Mouse (Mus musculus): ENCODE measurements around the gene Pfn3. TPM values are rescaled to one million over a fixed set of nuclear protein-coding genes. Genes with fewer than 3 reads are reported as not detected.
A peak's percentile ranks its signal among the peaks of the same experiment; 100 is the strongest.

The Pfn3 gene
- polyA plus RNA-seq, 1 experiment from 2014 or later = 0.70 TPM

- Histone ChIP-seq H3K4me2 (ENCODE audit: low read depth, low read length) (peak overlapping the region; percentile 53), H3K4me3 (ENCODE audit: low read depth, low read length) (peak overlapping the region; percentile 23), H3K36me3 (ENCODE audit: control insufficient read depth, insufficient read depth, low read length) (no peaks in the 10 kb centered on the region), H3K9me3 (ENCODE audit: control insufficient read depth, low read length) (no peaks in the 10 kb centered on the region), H3K27ac (replicated peaks; ENCODE audit: low read depth, low read length) (no peak overlapping the region), H3K4me1 (ENCODE audit: control insufficient read depth, insufficient read depth, low read length) (no peaks in the 10 kb centered on the region), H3K9ac (ENCODE audit: low read depth, low read length) (0 out of 2 replicates have a peak overlapping the region, but pooled peaks have one; percentile 43), H3K27me3 (replicated peaks; ENCODE audit: control insufficient read depth, insufficient read depth, low read length) (peaks cover 35% of the 10 kb centered on the region)
- 37% methylated on average over 45 of the region's 51 CpGs for WGBS
- ATAC-seq (ENCODE audit: low read depth) = no peak
- no peak for DNase-seq (ENCODE audit: low spot score)
These were observed 5.2 kb upstream of the Pfn3 start for GRCm38 (mm10) chr13:55420018-55420932.

- no peak overlapping the region for H3K4me2 ChIP-seq (ENCODE audit: low read depth, low read length)
- H3K9ac ChIP-seq (ENCODE audit: low read depth, low read length) = no peak overlapping the region
- no peak overlapping the region for H3K27ac ChIP-seq (replicated peaks; ENCODE audit: low read depth, low read length)
- WGBS = 78% methylated on average over 5 of the region's 5 CpGs
- peaks cover 37% of the 10 kb centered on the region for H3K27me3 ChIP-seq (replicated peaks; ENCODE audit: control insufficient read depth, insufficient read depth, low read length)
- H3K9me3 ChIP-seq (ENCODE audit: control insufficient read depth, low read length) = no peaks in the 10 kb centered on the region
- no peaks in the 10 kb centered on the region for H3K36me3 ChIP-seq (ENCODE audit: control insufficient read depth, insufficient read depth, low read length)
- DNase-seq (ENCODE audit: low spot score) = peak; percentile 4
- no peaks in the 10 kb centered on the region for H3K4me1 ChIP-seq (ENCODE audit: control insufficient read depth, insufficient read depth, low read length)
- ATAC-seq (ENCODE audit: low read depth) = no peak
- no peak overlapping the region for H3K4me3 ChIP-seq (ENCODE audit: low read depth, low read length)
These were observed 4.1 kb upstream of the Pfn3 start for GRCm38 (mm10) chr13:55419142-55419541.

GRCm38 (mm10) chr13:55418004-55418403, 3.0 kb upstream of the Pfn3 start:
- ATAC-seq (ENCODE audit: low read depth) (peak; percentile 81), DNase-seq (ENCODE audit: low spot score) (peak; percentile 77)
- Histone ChIP-seq H3K9me3 (ENCODE audit: control insufficient read depth, low read length) (no peaks in the 10 kb centered on the region), H3K4me2 (ENCODE audit: low read depth, low read length) (no peak overlapping the region), H3K27me3 (replicated peaks; ENCODE audit: control insufficient read depth, insufficient read depth, low read length) (peaks cover 39% of the 10 kb centered on the region), H3K9ac (ENCODE audit: low read depth, low read length) (no peak overlapping the region), H3K4me1 (ENCODE audit: control insufficient read depth, insufficient read depth, low read length) (no peaks in the 10 kb centered on the region), H3K36me3 (ENCODE audit: control insufficient read depth, insufficient read depth, low read length) (no peaks in the 10 kb centered on the region), H3K27ac (replicated peaks; ENCODE audit: low read depth, low read length) (no peak overlapping the region), H3K4me3 (ENCODE audit: low read depth, low read length) (no peak overlapping the region)
- 14% methylated on average over 12 of the region's 12 CpGs for WGBS

- H3K36me3 ChIP-seq (ENCODE audit: control insufficient read depth, insufficient read depth, low read length) = no peaks in the 10 kb centered on the region
- no peak overlapping the region for H3K4me3 ChIP-seq (ENCODE audit: low read depth, low read length)
- H3K27ac ChIP-seq (replicated peaks; ENCODE audit: low read depth, low read length) = no peak overlapping the region
- 82% methylated on average over 12 of the region's 12 CpGs for WGBS
- no peaks in the 10 kb centered on the region for H3K4me1 ChIP-seq (ENCODE audit: control insufficient read depth, insufficient read depth, low read length)
- peaks cover 6% of the 10 kb centered on the region for H3K27me3 ChIP-seq (replicated peaks; ENCODE audit: control insufficient read depth, insufficient read depth, low read length)
- no peaks in the 10 kb centered on the region for H3K9me3 ChIP-seq (ENCODE audit: control insufficient read depth, low read length)
- no peak overlapping the region for H3K4me2 ChIP-seq (ENCODE audit: low read depth, low read length)
- ATAC-seq (ENCODE audit: low read depth) = no peak
- no peak overlapping the region for H3K9ac ChIP-seq (ENCODE audit: low read depth, low read length)
- no peak for DNase-seq (ENCODE audit: low spot score)
These were observed 1.7 kb downstream of the Pfn3 start for GRCm38 (mm10) chr13:55413333-55413732.

GRCm38 (mm10) chr13:55412643-55413307, 2.3 kb downstream of the Pfn3 start:
- H3K9me3 ChIP-seq (ENCODE audit: control insufficient read depth, low read length) = no peaks in the 10 kb centered on the region
- no peak overlapping the region for H3K27ac ChIP-seq (replicated peaks; ENCODE audit: low read depth, low read length)
- no peaks in the 10 kb centered on the region for H3K36me3 ChIP-seq (ENCODE audit: control insufficient read depth, insufficient read depth, low read length)
- ATAC-seq (ENCODE audit: low read depth) = no peak
- no peak overlapping the region for H3K4me3 ChIP-seq (ENCODE audit: low read depth, low read length)
- H3K27me3 ChIP-seq (replicated peaks; ENCODE audit: control insufficient read depth, insufficient read depth, low read length) = 0 out of 2 replicates have a peak, but pooled peaks cover 3% of the 10 kb centered on the region
- H3K9ac ChIP-seq (ENCODE audit: low read depth, low read length) = no peak overlapping the region
- no peaks in the 10 kb centered on the region for H3K4me1 ChIP-seq (ENCODE audit: control insufficient read depth, insufficient read depth, low read length)
- no peak overlapping the region for H3K4me2 ChIP-seq (ENCODE audit: low read depth, low read length)
- DNase-seq (ENCODE audit: low spot score) = no peak
- 85% methylated on average over 13 of the region's 13 CpGs for WGBS

GRCm38 (mm10) chr13:55411826-55412225, 3.2 kb downstream of the Pfn3 start:
- Histone ChIP-seq H3K27ac (replicated peaks; ENCODE audit: low read depth, low read length) (no peak overlapping the region), H3K9ac (ENCODE audit: low read depth, low read length) (no peak overlapping the region), H3K4me1 (ENCODE audit: control insufficient read depth, insufficient read depth, low read length) (no peaks in the 10 kb centered on the region), H3K27me3 (replicated peaks; ENCODE audit: control insufficient read depth, insufficient read depth, low read length) (0 out of 2 replicates have a peak, but pooled peaks cover 3% of the 10 kb centered on the region), H3K9me3 (ENCODE audit: control insufficient read depth, low read length) (no peaks in the 10 kb centered on the region), H3K4me3 (ENCODE audit: low read depth, low read length) (no peak overlapping the region), H3K4me2 (ENCODE audit: low read depth, low read length) (no peak overlapping the region), H3K36me3 (ENCODE audit: control insufficient read depth, insufficient read depth, low read length) (no peaks in the 10 kb centered on the region)
- no peak for ATAC-seq (ENCODE audit: low read depth)
- no peak for DNase-seq (ENCODE audit: low spot score)
- 79% methylated on average over 7 of the region's 7 CpGs for WGBS

- Histone ChIP-seq H3K4me2 (ENCODE audit: low read depth, low read length) (no peak overlapping the region), H3K4me1 (ENCODE audit: control insufficient read depth, insufficient read depth, low read length) (no peaks in the 10 kb centered on the region), H3K4me3 (ENCODE audit: low read depth, low read length) (no peak overlapping the region), H3K36me3 (ENCODE audit: control insufficient read depth, insufficient read depth, low read length) (no peaks in the 10 kb centered on the region), H3K27me3 (replicated peaks; ENCODE audit: control insufficient read depth, insufficient read depth, low read length) (no peaks in the 10 kb centered on the region), H3K9me3 (ENCODE audit: control insufficient read depth, low read length) (no peaks in the 10 kb centered on the region), H3K9ac (ENCODE audit: low read depth, low read length) (no peak overlapping the region), H3K27ac (replicated peaks; ENCODE audit: low read depth, low read length) (no peak overlapping the region)
- ATAC-seq (ENCODE audit: low read depth) (no peak), DNase-seq (ENCODE audit: low spot score) (no peak)
- WGBS = 83% methylated on average over 19 of the region's 19 CpGs
These were observed 6.4 kb downstream of the Pfn3 start for GRCm38 (mm10) chr13:55408546-55409120.

GRCm38 (mm10) chr13:55407341-55407740, 7.7 kb downstream of the Pfn3 start:
- H3K9ac ChIP-seq (ENCODE audit: low read depth, low read length) = no peak overlapping the region
- H3K4me1 ChIP-seq (ENCODE audit: control insufficient read depth, insufficient read depth, low read length) = no peaks in the 10 kb centered on the region
- H3K27ac ChIP-seq (replicated peaks; ENCODE audit: low read depth, low read length) = no peak overlapping the region
- H3K27me3 ChIP-seq (replicated peaks; ENCODE audit: control insufficient read depth, insufficient read depth, low read length) = no peaks in the 10 kb centered on the region
- no peak overlapping the region for H3K4me2 ChIP-seq (ENCODE audit: low read depth, low read length)
- DNase-seq (ENCODE audit: low spot score) (no peak), ATAC-seq (ENCODE audit: low read depth) (no peak)
- 86% methylated on average over 4 of the region's 4 CpGs for WGBS
- no peaks in the 10 kb centered on the region for H3K36me3 ChIP-seq (ENCODE audit: control insufficient read depth, insufficient read depth, low read length)
- no peak overlapping the region for H3K4me3 ChIP-seq (ENCODE audit: low read depth, low read length)
- no peaks in the 10 kb centered on the region for H3K9me3 ChIP-seq (ENCODE audit: control insufficient read depth, low read length)

Measured in embryonic facial prominence, embryonic 14.5 days (tissue).